8 mouse cellular contexts compared by ENCODE assay signal in the genomic region with DNA sequence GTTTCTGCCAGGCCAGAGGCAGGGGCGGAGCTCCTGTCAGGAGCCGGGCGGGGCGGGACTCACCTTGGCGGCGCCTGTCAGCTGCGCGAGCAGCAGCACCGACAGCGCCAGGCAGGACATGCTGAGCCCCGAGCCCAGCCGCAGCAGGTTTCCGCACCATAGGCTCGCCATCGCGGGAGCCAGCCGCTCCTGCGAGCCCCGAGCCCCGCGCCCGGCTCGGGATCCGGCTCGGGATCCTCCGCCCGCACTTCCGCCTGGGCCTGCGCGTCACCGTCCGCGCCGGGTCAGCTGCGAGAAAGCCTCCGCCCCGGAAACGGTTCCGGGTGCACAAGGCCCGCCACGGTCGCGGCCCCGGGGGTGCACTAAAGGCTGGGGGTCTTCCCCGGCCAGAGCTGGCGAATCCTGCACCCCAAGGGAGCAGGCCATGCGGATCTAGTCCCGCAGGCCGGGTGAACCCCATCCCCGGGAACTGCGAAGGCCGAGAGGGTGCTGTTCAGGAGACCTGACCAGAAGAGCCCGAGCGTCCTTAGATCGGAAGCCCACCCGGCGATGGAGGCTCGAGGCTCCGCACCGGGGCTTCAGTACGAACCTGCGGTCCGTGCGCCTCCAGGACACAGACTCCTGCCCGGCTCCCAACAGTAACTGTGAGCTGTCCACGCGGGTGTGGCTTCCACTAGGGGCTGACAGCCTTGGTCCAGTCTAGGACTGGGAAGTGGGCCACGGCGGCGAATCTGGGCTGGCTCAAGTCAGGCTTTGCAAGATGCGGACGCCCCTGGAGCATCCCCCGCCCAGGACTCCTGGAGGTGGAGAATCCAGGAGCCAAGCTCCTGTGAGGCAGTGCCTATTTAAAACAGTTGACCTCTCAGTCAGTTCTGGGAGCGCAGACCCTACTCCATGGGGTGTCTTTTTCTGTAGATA. TPM values are rescaled to one million over a fixed set of nuclear protein-coding genes. Genes with fewer than 3 reads are reported as not detected.
DNase-seq lines count a peak whose midpoint lies in the region; ATAC-seq lines count a peak whose summit lies in the region.

A gene (minus strand): TSS at position 868 of the 918 bp plus-strand sequence.

- H3K27me3 ChIP-seq in hindbrain, embryonic 11.5 days (ENCODE audit: control insufficient read depth, insufficient read depth, low read length) = no peaks in the 10 kb centered on the region

- H3K36me3 ChIP-seq in hindbrain, embryonic 11.5 days (ENCODE audit: control insufficient read depth, insufficient read depth, low read length) = no peaks in the 10 kb centered on the region

- peak within 1 kb of the TSS; percentile 95 for H3K9ac ChIP-seq in hindbrain, embryonic 11.5 days (ENCODE audit: low read depth, low read length)

- H3K9me3 ChIP-seq in hindbrain, embryonic 11.5 days (ENCODE audit: control insufficient read depth, low read length) = no peaks in the 10 kb centered on the region

- peak within 1 kb of the TSS; percentile 76 for H3K4me3 ChIP-seq in hindbrain, embryonic 11.5 days (ENCODE audit: low read depth, low read length)

- ATAC-seq in hindbrain, embryonic 11.5 days (ENCODE audit: low FRiP score) = peak; percentile 92

- H3K4me2 ChIP-seq in hindbrain, embryonic 11.5 days (replicated peaks; ENCODE audit: low read depth, low read length) = peak within 1 kb of the TSS; percentile 71

- H3K4me1 ChIP-seq in hindbrain, embryonic 11.5 days (replicated peaks; ENCODE audit: control insufficient read depth, insufficient read depth, low read length) = no peaks in the 10 kb centered on the region

- H3K27ac ChIP-seq in hindbrain, embryonic 11.5 days (ENCODE audit: low read depth, low read length) = peak within 1 kb of the TSS; percentile 56

- DNase-seq in Muller cell, postnatal 12 days (ENCODE audit: inconsistent ontology term) = peak; percentile 83
- peak; percentile 81 for DNase-seq in cerebellum, adult 9-11 months
- peak; percentile 67 to 82 for DNase-seq in frontal cortex, postnatal 10 days (ENCODE audit: low spot score in 2 of 2)
- peak; percentile 87 for DNase-seq in hindbrain, embryonic 11.5 days (ENCODE audit: low spot score)
- DNase-seq in layer of hippocampus, postnatal 25 days (ENCODE audit: extremely low spot score in 1 of 2, low spot score in 1 of 2) = peak; percentile 71 to 85
- peak; percentile 79 for DNase-seq in lung, postnatal 14 days
- peak; percentile 81 for DNase-seq in ovary, postnatal 36 days (ENCODE audit: low spot score)
- DNase-seq in thymus, postnatal 14 days = peak; percentile 87

- under 1% methylated on average over 61 of the region's 74 CpGs for WGBS in hindbrain, embryonic 11.5 days

RNA-seq across cellular contexts. Expression of the gene that starts here (rescaled TPM):
- polyA plus RNA-seq in hindbrain, embryonic 11.5 days (2014; fragmentation: Nextera tagmentation; extraction: Ambion mirVana) = 63.2 and 71.2 TPM in 2 replicates
- total RNA-seq in layer of hippocampus, postnatal 25 days (2021) = 100 to 1,000 TPM; 100 to 109 TPM

Comparison
In these comparisons a context has a peak if more than half of its experiments do, and no peak if none do; other contexts are left out.
1. Peak in every context shown above with its lines: DNase-seq, ATAC-seq, H3K4me3 ChIP-seq and H3K27ac ChIP-seq.